Mouse (Mus musculus): ENCODE results near the gene B4galnt1. TPM values are rescaled to one million over a fixed set of nuclear protein-coding genes. Genes with fewer than 3 reads are reported as not detected.

B4galnt1 gene
- total and polyA plus RNA-seq, 3 experiments: 0.98 to 17.5 (median 2.3) TPM

- DNase-seq (ENCODE audit: extremely low read depth): no peak
- no peak overlapping the region for H3K9ac ChIP-seq (ENCODE audit: insufficient read depth, low read depth)
- dilution Hi-C loops (cut with MboI; ENCODE audit: extremely low pct_ligation_motif_present, extremely low pct_unique_long_range_greater_than_20kb, low sequenced_read_pairs): no loop called here
- H3K9me3 ChIP-seq (replicated peaks; ENCODE audit: low read length): peaks cover under 1% of the 10 kb centered on the region
- no peak overlapping the region for H3K4me2 ChIP-seq (ENCODE audit: insufficient read depth, low read depth, poor library complexity, severe bottlenecking)
- TF ChIP-seq KAT2A (IDR thresholded peaks at IDR 0.05; ENCODE audit: insufficient replicate concordance, low read length) (no peak), BHLHE40 (IDR thresholded peaks at IDR 0.05; ENCODE audit: low read depth, low read length) (no peak), NELFE (IDR thresholded peaks at IDR 0.05; ENCODE audit: low read depth, low read length) (no peak), RCOR1 (conservative IDR thresholded peaks at IDR 0.05; ENCODE audit: low read depth, low read length) (no peak), SMC3 (IDR thresholded peaks at IDR 0.05; ENCODE audit: low read depth, low read length) (no peak), RAD21 (IDR thresholded peaks at IDR 0.05; ENCODE audit: low read depth, low read length) (no peak), ZC3H11A (IDR thresholded peaks at IDR 0.05; ENCODE audit: low read depth, low read length) (no peak), UBTF (IDR thresholded peaks at IDR 0.05; ENCODE audit: low read depth, low read length) (no peak), CTCF (conservative IDR thresholded peaks at IDR 0.05 in 1 of 2, IDR thresholded peaks at IDR 0.05 in 1 of 2; ENCODE audit: low read depth in 2 of 2, low read length in 2 of 2) (no peak), POLR2AphosphoS2 (IDR thresholded peaks at IDR 0.05; ENCODE audit: low read depth, low read length) (no peak), E2F4 (IDR thresholded peaks at IDR 0.05; ENCODE audit: insufficient replicate concordance, low read depth, low read length) (no peak), GABPA (IDR thresholded peaks at IDR 0.05; ENCODE audit: insufficient replicate concordance, low read depth, low read length) (no peak), MAX (IDR thresholded peaks at IDR 0.05; ENCODE audit: low read length) (no peak), ELF1 (IDR thresholded peaks at IDR 0.05; ENCODE audit: low read depth, low read length) (no peak), ETS1 (conservative IDR thresholded peaks at IDR 0.05; ENCODE audit: low read depth, low read length) (no peak)
- H3K79me2 ChIP-seq (replicated peaks; ENCODE audit: control insufficient read depth, extremely low read depth, insufficient read depth, poor library complexity, severe bottlenecking): no peaks in the 10 kb centered on the region
- H3K4me3 ChIP-seq (replicated peaks in 1 of 3; ENCODE audit: low read depth in 2 of 3, low read length in 2 of 3, poor library complexity in 1 of 3): no peak overlapping the region
- in situ Hi-C loops (cut with MboI; ENCODE audit: low pct_ligation_motif_present, low pct_unique_long_range_greater_than_20kb, low sequenced_read_pairs): no loop called here
- H3K36me3 ChIP-seq (replicated peaks in 1 of 2; ENCODE audit: control insufficient read depth in 1 of 2, insufficient read depth in 1 of 2, low read length in 1 of 2): peaks cover 0 to 30% of the 10 kb centered on the region in 2 experiments
- no peaks in the 10 kb centered on the region for H3K27me3 ChIP-seq (replicated peaks)
- H3K4me1 ChIP-seq (ENCODE audit: control insufficient read depth in 1 of 2, insufficient read depth in 2 of 2): peaks cover 0 to 7% of the 10 kb centered on the region in 2 experiments; a peak in 2 of 4 replicates
- H3K27ac ChIP-seq (ENCODE audit: insufficient read depth, low read depth): no peak overlapping the region
Measured at GRCm38 (mm10) chr10:127181566-127181965, 16.5 kb downstream of the B4galnt1 start.

GRCm38 (mm10) chr10:127182624-127183023 is 17.6 kb downstream of the B4galnt1 start:
- in situ Hi-C loops (cut with MboI; ENCODE audit: low pct_ligation_motif_present, low pct_unique_long_range_greater_than_20kb, low sequenced_read_pairs) (no loop called here), dilution Hi-C loops (cut with MboI; ENCODE audit: extremely low pct_ligation_motif_present, extremely low pct_unique_long_range_greater_than_20kb, low sequenced_read_pairs) (no loop called here)
- Histone ChIP-seq H3K4me3 (replicated peaks in 1 of 3; ENCODE audit: low read depth in 2 of 3, low read length in 2 of 3, poor library complexity in 1 of 3) (no peak overlapping the region), H3K4me1 (ENCODE audit: control insufficient read depth in 1 of 2, insufficient read depth in 2 of 2) (peaks cover 2 to 7% of the 10 kb centered on the region in 2 experiments; a peak in 2 of 4 replicates), H3K27ac (ENCODE audit: insufficient read depth, low read depth) (no peak overlapping the region), H3K4me2 (ENCODE audit: insufficient read depth, low read depth, poor library complexity, severe bottlenecking) (no peak overlapping the region), H3K27me3 (replicated peaks) (no peaks in the 10 kb centered on the region), H3K9me3 (replicated peaks; ENCODE audit: low read length) (peaks cover 7% of the 10 kb centered on the region), H3K9ac (ENCODE audit: insufficient read depth, low read depth) (no peak overlapping the region), H3K79me2 (replicated peaks; ENCODE audit: control insufficient read depth, extremely low read depth, insufficient read depth, poor library complexity, severe bottlenecking) (no peaks in the 10 kb centered on the region), H3K36me3 (replicated peaks in 1 of 2; ENCODE audit: control insufficient read depth in 1 of 2, insufficient read depth in 1 of 2, low read length in 1 of 2) (peaks cover 0 to 36% of the 10 kb centered on the region in 2 experiments)
- no peak for DNase-seq (ENCODE audit: extremely low read depth)
- no peak for TF ChIP-seq MAZ (IDR thresholded peaks at IDR 0.05; ENCODE audit: low read depth, low read length)
- TF ChIP-seq ZKSCAN1 (IDR thresholded peaks at IDR 0.05; ENCODE audit: borderline replicate concordance, low read depth, low read length): no peak
- no peak for TF ChIP-seq MXI1 (IDR thresholded peaks at IDR 0.05; ENCODE audit: low read depth, low read length)
- TF ChIP-seq CHD1 (IDR thresholded peaks at IDR 0.05; ENCODE audit: low read depth, low read length): no peak
- no peak for TF ChIP-seq KAT2A (IDR thresholded peaks at IDR 0.05; ENCODE audit: insufficient replicate concordance, low read length)
- TF ChIP-seq JUND (conservative IDR thresholded peaks at IDR 0.05; ENCODE audit: low read depth, low read length): no peak
- no peak for TF ChIP-seq RCOR1 (conservative IDR thresholded peaks at IDR 0.05; ENCODE audit: low read depth, low read length)
- TF ChIP-seq NELFE (IDR thresholded peaks at IDR 0.05; ENCODE audit: low read depth, low read length): no peak

All from CH12.LX (cell line).